Mouse (Mus musculus) activated CD4-positive, CD25-positive, alpha-beta regulatory T cell, adult 4 months (primary cell): Measurements from ENCODE around the gene Aff3. TPM values are rescaled to one million over a fixed set of nuclear protein-coding genes. Genes with fewer than 3 reads are reported as not detected.

ENCODE experiments used
- ATAC-seq: one replicate; pipeline ENCODE4 v1.8.0; 2017
- polyA plus RNA-seq, 2 experiments: library from polyadenylated mRNA; unstranded; fragments of 100-300 nt; shearing (Covaris generic); gene quantifications; one replicate each; pipeline ENCODE4 v1.2.1; 2017

Gene Aff3
- polyA plus RNA-seq, 2 experiments from 2014 or later = 15.0 to 18.5 TPM

DNA sequence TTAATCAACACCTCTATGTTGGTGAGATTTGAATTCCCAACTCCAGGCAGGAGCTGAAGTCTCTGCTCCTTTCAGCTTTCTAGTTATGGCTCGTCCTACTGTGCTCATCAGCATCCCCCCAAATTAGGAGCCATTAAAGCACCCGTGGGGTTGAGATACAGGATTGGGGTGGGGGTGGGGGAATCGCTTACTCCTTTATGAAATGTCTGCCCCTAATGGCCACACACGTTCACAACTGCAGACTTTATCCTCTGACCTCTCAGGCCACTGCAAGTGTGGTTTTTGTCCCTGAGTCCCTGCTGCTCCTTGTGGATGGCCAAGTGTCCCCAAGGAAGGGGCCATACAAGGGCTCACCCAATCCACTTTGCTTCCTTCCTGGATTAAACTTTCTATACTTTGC, 348.8 kb downstream of the Aff3 start:
- no peak for ATAC-seq

- ATAC-seq = no peak
Measured at GRCm38 (mm10) chr1:38310496-38310895, 354.3 kb downstream of the Aff3 start.

DNA sequence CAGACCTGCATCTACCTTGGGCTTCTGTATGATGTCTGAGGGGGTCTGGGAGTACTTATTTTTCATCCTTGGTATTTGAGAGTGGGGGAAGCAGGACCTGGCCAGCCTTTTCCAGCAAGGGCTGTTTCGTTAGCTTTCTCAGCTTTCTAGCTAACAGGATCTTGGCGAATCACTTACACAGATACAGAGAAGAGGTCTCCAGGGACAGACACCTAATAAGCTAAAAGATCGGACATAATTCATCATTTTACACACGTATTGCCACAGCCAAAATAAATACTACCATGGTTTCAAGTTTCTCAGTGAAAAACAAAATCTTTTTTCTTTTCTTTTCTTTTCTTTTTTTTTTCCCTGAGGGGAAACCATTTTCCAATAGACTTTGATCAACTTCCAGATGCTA, 354.7 kb downstream of the Aff3 start:
- ATAC-seq = no peak

- ATAC-seq = no peak
Measured at GRCm38 (mm10) chr1:38309341-38309740, 355.4 kb downstream of the Aff3 start.

GRCm38 (mm10) chr1:38308705-38308996, 356.1 kb downstream of the Aff3 start:
- no peak for ATAC-seq

DNA sequence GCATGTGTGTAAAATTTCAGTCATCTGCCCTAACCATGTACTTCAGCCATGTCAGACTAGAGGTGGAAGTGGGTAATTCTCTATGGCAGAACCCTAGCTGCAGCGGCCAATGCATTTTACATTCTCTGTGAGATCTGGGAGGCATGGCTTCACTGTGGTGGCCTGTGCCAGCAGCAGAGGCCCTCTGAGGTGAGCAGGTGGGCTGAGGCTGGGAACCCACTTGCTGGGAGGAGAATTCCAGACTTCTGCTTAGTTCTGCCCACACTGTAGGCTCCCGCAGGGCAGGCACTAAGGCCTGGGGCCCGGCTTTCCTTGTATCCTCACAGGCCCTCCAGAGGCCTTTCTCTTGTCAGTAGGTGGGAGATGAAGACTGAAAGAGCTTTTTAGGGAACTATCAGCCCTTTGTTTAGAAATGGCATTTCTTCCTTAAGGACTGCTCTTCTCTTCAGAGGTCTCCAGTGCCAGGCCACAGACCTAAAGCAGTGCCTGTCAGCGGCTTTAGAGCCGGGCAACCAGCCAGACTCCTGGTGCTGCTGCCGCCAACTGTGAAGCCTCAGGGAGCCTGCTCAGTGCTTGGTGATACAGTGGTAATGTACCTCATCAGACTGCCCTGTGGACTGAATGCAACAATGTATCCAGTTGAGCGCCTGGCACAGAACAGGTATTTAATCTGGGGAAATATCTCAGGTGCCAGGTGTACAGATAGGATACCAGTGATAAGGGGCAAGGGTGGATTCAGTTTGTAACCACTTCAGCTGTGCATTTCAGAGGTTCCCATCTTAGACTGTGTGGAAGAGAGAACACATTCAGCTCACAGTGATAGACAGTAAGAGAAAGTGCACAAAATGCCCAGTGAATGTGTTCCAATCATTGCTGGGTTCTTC, 356.7 kb downstream of the Aff3 start:
- ATAC-seq = no peak

DNA sequence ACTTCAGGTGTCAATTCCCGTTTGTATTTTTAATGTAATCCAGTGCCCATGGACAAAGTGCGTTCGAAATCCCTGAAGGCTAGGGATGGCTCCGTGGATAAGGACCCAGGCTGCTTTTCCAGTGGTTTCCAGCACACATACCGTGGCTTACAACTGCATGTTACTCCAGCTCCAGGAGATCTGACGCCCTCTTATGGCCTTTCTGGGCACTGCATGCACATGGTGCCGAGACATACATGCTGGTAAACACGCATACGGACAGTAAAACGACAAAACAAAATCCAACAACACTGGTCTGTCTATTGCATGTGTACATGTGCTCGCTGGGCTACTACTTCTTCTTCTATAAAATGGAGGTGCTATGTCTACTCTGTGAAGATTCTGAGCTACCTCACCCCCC, 357.5 kb downstream of the Aff3 start:
- ATAC-seq = no peak

DNA sequence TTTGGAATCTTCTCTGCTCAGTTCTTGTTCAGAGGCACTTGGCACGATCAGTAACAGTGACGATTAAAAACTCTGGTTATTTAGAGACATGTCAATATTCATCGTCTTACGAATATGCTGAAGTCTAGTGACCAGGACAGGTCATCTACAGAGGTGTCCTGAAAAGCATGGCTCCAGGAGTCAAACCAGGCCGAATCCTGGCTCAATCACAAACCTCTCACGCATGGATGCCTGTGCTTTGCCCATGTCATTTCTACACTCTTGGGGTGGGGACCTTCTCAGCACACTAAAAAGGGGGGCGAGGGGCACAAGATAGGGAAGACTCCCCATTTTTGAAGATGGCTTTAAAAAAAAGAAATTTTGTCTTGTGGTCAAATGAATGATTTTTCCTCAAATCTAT, 358.6 kb downstream of the Aff3 start:
- ATAC-seq = no peak

GRCm38 (mm10) chr1:38304376-38304775, 360.4 kb downstream of the Aff3 start:
- no peak for ATAC-seq

DNA sequence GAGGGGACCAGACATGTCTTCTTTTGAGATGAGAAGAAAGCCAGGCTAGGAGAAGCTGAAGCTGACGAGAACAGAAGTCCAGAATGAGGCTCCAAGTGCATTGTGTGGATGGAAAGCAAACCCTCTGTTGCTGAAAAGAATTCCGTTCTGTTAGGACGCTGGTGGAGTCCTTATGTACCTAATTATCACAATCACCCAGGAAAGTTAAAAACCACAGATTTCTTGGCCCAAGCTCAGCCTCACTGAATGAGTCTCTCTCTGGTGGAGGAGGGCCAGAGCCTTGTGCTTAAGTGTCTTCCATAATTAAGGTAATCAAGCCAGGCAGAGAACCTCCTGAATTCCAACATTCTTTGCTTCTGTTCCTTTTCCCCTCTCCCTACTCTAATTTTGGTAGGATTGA, 366.5 kb downstream of the Aff3 start:
- no peak for ATAC-seq

- no peak for ATAC-seq
Measured at GRCm38 (mm10) chr1:38294906-38295305, 369.8 kb downstream of the Aff3 start.

- ATAC-seq = no peak
Measured at GRCm38 (mm10) chr1:38294336-38294695, 370.4 kb downstream of the Aff3 start.

DNA sequence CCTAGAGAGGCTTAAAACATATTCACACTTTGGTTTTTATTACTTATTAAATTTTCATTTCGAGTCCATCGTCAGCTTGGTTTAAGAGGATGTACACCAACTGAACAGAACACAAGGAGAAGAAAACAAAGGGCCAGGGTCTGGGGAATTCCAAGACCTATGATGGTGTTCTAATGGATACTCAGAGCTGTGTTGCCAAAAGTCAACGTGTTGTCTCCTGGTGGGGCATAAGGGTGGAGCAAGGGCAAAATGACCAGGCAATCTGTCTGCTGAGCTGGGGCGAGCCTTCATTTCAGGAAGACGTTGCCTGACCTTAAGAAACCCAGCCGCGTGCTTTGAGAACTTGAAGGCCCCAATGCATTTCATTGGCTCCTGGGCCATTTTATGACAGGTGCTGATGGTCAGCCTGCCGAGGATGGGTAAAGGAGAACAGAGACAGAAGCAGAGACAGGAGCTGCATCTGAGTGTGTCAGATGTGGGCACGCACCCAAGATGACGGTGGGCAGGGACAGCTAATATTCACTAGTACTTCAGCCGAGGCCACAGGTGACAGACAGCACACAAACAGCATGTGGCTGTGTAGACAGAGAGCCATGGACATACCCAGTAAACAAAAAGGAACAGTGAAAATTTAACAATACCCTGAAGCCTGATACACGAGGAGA, 371.0 kb downstream of the Aff3 start:
- ATAC-seq = no peak

DNA sequence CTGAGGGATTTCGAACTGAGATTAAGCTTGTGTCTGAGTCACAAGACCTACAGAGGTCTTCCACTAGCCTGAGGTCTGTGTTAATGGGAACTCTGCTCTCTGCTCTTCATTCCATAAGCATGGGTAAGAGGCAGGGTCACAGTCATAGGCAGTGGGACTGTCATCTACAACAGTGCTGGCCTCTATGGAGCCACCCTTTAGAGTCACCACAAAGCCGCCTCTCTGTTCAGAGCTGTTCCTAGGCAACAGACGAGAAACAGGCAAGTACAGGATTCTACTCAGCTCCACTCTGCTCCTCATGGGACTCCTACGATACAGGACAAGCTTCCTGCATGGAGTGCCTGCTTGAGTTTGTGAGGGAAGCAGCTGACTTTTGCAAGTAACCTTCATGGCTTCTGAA, 371.9 kb downstream of the Aff3 start:
- ATAC-seq = no peak

DNA sequence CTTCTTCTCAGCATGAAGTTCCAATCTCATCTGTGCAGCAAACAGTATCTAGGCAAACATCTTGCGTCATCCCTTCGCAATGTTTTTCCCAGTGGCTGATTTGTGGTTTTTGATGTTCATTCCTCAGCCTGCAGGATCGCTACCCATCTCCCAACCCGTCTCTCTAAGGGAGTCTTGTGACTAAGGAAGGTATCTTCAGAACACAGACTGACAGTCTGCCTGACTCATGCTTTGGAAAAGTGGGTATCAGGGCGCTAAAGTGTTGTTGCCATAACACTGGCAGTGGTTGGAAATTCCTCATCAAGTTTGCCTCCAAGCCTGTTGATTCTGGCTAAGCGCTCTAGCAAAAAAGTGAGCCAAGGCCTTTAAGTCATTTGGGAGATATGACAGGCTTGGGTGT, 372.8 kb downstream of the Aff3 start:
- ATAC-seq = no peak

DNA sequence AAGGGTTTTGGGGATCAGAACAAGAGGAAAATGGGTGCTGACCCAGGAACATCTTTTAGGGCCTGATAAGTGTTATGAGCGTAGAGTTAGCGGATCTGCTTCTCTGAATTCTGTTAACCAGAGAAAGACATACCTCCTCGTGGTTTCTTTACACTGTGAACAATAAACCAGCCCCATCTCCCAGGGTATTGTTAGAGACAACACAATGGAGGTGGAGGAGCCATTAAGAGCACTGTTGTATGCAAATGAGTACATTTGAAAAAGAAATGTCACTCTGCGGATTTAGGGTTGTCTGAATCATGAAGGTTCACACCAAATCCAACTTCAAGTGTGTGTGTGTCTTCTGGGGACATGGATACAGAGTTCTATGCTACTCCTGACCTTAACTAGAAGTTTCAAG, 373.3 kb downstream of the Aff3 start:
- ATAC-seq = no peak

GRCm38 (mm10) chr1:38290881-38291280, 373.9 kb downstream of the Aff3 start:
- ATAC-seq = no peak

- ATAC-seq = no peak
Measured at GRCm38 (mm10) chr1:38289891-38290290, 374.9 kb downstream of the Aff3 start.

DNA sequence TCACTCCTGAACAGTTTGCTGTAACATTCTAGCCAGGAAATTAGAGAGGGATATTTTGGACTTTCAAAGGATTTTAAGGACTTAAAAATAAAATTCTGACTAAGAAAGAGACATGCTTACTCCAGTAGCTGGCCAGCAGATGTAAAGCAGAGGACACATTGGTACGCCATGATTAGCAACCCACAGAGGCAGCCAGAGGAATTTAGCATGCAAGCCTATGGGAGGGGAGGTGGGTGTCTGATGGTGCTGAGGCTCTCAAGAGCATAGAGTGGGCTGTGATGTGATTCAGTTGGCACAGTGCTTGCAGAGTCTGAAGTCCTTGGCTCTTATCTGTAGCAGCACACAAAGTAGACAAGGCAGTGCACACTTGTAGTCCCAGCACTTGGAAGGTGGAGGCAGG, 376.0 kb downstream of the Aff3 start:
- ATAC-seq = no peak

DNA sequence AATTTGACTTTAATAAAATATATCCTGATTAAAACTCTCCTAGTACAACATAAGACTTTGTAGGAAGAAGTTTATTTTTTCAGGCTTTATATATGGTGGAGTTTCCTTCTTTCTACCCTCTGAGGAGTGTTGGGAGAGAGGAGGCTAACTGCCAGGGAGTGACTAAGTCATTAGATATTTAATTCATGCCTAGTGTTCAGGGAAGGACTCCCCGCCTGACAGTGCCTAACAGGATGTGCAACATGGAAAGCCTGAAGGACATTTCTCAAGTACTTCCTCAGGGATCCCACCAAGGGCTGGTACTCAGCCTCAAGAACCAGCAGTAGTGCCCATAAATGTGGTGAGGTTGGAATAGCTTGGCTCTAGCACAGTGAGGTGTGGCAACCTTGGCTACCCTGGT, 378.2 kb downstream of the Aff3 start:
- ATAC-seq = no peak

DNA sequence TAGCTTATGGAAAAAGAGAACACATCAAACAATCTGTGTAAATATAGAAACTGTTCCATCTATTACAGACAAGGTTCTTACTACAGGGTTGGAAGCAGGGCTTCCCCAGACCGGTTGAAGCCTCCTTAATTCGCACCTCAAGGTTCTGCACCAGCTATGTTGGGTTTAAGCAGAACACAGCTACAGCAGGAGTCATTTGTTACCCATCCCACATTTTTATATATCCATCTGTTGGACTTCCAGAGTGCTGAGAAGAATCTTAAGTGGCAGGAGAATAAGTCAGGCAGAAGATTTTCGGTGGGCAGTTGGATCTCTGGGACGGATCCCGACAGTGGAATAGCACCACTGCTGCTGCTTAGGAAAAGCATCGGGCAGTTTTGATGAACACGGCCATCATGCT, 384.2 kb downstream of the Aff3 start:
- no peak for ATAC-seq

DNA sequence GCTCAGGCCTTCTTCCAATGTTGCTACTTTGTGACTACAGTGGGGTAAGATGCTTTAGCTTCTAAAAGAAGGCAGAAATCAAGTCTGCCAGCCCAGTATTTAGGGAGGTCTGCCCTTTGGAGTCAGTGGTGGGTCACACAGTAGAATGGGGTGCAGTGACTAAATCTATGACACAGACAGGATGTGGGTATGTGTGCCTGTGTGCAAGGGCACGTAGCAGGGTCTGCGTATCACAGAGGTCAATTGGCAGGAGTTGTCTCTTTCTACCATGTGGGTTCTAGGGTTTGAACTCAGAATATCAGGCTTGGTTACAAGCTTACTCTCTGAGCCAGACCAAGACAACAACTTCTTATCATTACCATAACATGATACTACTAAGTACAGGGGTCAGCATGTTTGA, 393.4 kb downstream of the Aff3 start:
- ATAC-seq = peak; percentile 49

- ATAC-seq = no peak
Measured at GRCm38 (mm10) chr1:38268246-38269042, 396.3 kb downstream of the Aff3 start.

- ATAC-seq = no peak
Measured at GRCm38 (mm10) chr1:38263251-38263650, 401.5 kb downstream of the Aff3 start.
